Mouse (Mus musculus): Measurements from ENCODE around the gene Slc7a9. TPM values are rescaled to one million over a fixed set of nuclear protein-coding genes. Genes with fewer than 3 reads are reported as not detected.
A peak's percentile ranks its signal among the peaks of the same experiment; 100 is the strongest.

Slc7a9 gene
- total and polyA plus RNA-seq, 2 experiments from 2014 or later, result 0.20 TPM; not detected in 1

DNA sequence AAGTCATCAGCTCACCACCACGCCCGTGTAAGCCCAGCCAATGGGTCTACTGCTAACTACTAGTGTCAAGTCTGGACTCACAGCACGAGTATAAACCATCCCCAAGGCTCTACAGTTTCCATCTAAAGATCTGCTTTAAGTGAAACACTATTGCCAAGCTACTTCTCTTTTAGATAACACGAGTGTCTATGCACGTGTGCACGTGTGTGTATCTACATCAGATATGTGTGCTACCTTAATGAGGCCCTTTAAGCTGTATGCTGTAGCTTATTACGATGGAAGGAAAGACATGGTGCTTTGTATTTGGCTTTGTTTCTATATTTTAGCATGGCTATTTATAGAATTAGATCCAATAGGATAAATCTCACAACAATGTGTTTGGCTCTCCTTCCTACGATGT, 38.0 kb downstream of the Slc7a9 start:
- WGBS, result 67% methylated on average over 8 of the region's 8 CpGs
- Histone ChIP-seq H3K27me3 (ENCODE audit: control insufficient read depth, insufficient read depth, low read length) (no peaks in the 10 kb centered on the region), H3K9ac (replicated peaks; ENCODE audit: low read depth, low read length) (no peak overlapping the region), H3K4me2 (ENCODE audit: low read depth, low read length) (no peak overlapping the region), H3K27ac (ENCODE audit: low read depth) (no peak overlapping the region), H3K9me3 (replicated peaks; ENCODE audit: control insufficient read depth, low read length) (no peaks in the 10 kb centered on the region), H3K36me3 (replicated peaks; ENCODE audit: control insufficient read depth, insufficient read depth, low read length) (no peaks in the 10 kb centered on the region), H3K4me1 (ENCODE audit: control insufficient read depth, insufficient read depth) (peaks cover 22% of the 10 kb centered on the region), H3K4me3 (ENCODE audit: low read depth, low read length) (no peak overlapping the region)
- TF ChIP-seq CTCF (IDR thresholded peaks at IDR 0.05; ENCODE audit: low read depth) (no peak), EP300 (IDR thresholded peaks at IDR 0.05; ENCODE audit: low read depth) (no peak)
- no peak for DNase-seq (ENCODE audit: low spot score)
- ATAC-seq (ENCODE audit: insufficient read depth, low read depth), result no peak

DNA sequence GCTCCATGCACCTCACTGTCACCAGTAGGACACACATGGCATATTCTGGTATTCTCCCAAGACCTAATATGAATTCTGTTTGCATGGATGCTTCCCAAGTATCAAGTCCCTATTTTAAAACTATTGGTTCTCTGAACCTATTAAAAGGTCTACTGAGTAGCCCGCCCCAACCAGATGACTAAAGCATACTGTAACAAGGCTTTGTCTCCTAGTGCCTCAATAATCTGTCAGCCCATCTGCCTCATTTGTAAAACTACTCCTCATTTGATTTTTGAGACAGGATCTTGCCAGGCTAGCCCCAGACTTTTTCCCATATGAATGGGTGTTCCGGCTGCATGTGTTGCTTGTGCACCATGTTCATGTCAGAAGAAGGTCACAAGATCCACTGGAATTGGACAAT, 41.6 kb downstream of the Slc7a9 start:
- no peaks in the 10 kb centered on the region for H3K36me3 ChIP-seq (replicated peaks; ENCODE audit: control insufficient read depth, insufficient read depth, low read length)
- H3K27ac ChIP-seq (ENCODE audit: low read depth), result no peak overlapping the region
- no peak overlapping the region for H3K4me3 ChIP-seq (ENCODE audit: low read depth, low read length)
- no peak overlapping the region for H3K9ac ChIP-seq (replicated peaks; ENCODE audit: low read depth, low read length)
- DNase-seq (ENCODE audit: low spot score), result no peak
- TF ChIP-seq EP300 (IDR thresholded peaks at IDR 0.05; ENCODE audit: low read depth) (no peak), CTCF (IDR thresholded peaks at IDR 0.05; ENCODE audit: low read depth) (no peak)
- H3K9me3 ChIP-seq (replicated peaks; ENCODE audit: control insufficient read depth, low read length), result no peaks in the 10 kb centered on the region
- no peak overlapping the region for H3K4me2 ChIP-seq (ENCODE audit: low read depth, low read length)
- H3K27me3 ChIP-seq (ENCODE audit: control insufficient read depth, insufficient read depth, low read length), result no peaks in the 10 kb centered on the region
- 95% methylated on average over 2 of the region's 2 CpGs for WGBS
- ATAC-seq (ENCODE audit: insufficient read depth, low read depth), result no peak
- peaks cover 16% of the 10 kb centered on the region for H3K4me1 ChIP-seq (ENCODE audit: control insufficient read depth, insufficient read depth)

DNA sequence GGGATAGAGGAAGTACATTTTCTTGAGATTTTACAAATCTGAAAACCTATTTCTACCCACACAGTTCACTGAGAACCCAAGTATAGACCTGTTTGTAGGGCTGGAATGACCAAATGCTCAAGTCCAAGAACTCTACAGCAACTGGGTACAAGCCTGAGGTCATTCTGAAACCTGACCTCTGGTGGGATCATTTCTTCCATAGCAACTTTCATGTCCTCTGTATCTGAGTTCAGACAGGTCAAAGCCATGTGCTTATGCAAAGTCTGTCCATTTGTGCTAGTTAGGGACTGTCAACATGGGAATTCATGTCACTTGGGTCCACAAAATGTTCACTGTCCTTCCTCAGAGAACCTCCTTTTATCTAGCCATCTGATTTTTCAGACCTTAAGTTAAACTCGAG, 42.4 kb downstream of the Slc7a9 start:
- Histone ChIP-seq H3K27me3 (ENCODE audit: control insufficient read depth, insufficient read depth, low read length) (no peaks in the 10 kb centered on the region), H3K4me1 (ENCODE audit: control insufficient read depth, insufficient read depth) (peaks cover 8% of the 10 kb centered on the region; the same call in 1 of the 2 replicates), H3K9ac (replicated peaks; ENCODE audit: low read depth, low read length) (no peak overlapping the region), H3K36me3 (replicated peaks; ENCODE audit: control insufficient read depth, insufficient read depth, low read length) (no peaks in the 10 kb centered on the region), H3K4me2 (ENCODE audit: low read depth, low read length) (no peak overlapping the region), H3K9me3 (replicated peaks; ENCODE audit: control insufficient read depth, low read length) (no peaks in the 10 kb centered on the region), H3K27ac (ENCODE audit: low read depth) (no peak overlapping the region), H3K4me3 (ENCODE audit: low read depth, low read length) (no peak overlapping the region)
- ATAC-seq (ENCODE audit: insufficient read depth, low read depth) (no peak), DNase-seq (ENCODE audit: low spot score) (no peak)
- TF ChIP-seq EP300 (IDR thresholded peaks at IDR 0.05; ENCODE audit: low read depth) (no peak), CTCF (IDR thresholded peaks at IDR 0.05; ENCODE audit: low read depth) (no peak)
- 64% methylated on average over 1 of the region's 1 CpGs for WGBS

DNA sequence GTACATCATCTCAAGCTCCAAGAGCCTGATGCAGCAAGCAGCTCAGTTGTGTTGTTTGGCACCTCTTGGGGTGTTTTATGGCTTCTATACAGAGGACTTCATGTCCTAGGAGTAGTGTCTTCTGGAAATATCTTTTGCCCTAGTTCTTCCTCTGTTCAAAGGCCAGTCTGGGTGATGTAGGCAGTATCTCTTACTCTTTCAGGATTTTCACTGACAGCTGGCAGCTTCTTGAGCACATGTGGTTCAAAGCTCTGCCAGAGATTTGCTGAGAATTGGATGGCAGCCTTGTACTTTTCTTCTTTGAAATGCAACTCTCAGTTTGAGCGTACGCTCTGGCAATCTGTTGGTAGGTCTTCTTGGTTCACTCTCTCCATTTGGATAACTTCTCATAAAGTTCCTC, 48.9 kb downstream of the Slc7a9 start:
- H3K36me3 ChIP-seq (replicated peaks; ENCODE audit: control insufficient read depth, insufficient read depth, low read length), result no peaks in the 10 kb centered on the region
- H3K4me3 ChIP-seq (ENCODE audit: low read depth, low read length), result no peak overlapping the region
- H3K4me1 ChIP-seq (ENCODE audit: control insufficient read depth, insufficient read depth), result no peaks in the 10 kb centered on the region
- H3K9ac ChIP-seq (replicated peaks; ENCODE audit: low read depth, low read length), result no peak overlapping the region
- WGBS, result 89% methylated on average over 2 of the region's 2 CpGs
- no peaks in the 10 kb centered on the region for H3K9me3 ChIP-seq (replicated peaks; ENCODE audit: control insufficient read depth, low read length)
- H3K27me3 ChIP-seq (ENCODE audit: control insufficient read depth, insufficient read depth, low read length), result no peaks in the 10 kb centered on the region
- no peak overlapping the region for H3K4me2 ChIP-seq (ENCODE audit: low read depth, low read length)
- DNase-seq (ENCODE audit: low spot score) (no peak), ATAC-seq (ENCODE audit: insufficient read depth, low read depth) (no peak)
- no peak overlapping the region for H3K27ac ChIP-seq (ENCODE audit: low read depth)
- TF ChIP-seq CTCF (IDR thresholded peaks at IDR 0.05; ENCODE audit: low read depth) (no peak), EP300 (IDR thresholded peaks at IDR 0.05; ENCODE audit: low read depth) (no peak)

DNA sequence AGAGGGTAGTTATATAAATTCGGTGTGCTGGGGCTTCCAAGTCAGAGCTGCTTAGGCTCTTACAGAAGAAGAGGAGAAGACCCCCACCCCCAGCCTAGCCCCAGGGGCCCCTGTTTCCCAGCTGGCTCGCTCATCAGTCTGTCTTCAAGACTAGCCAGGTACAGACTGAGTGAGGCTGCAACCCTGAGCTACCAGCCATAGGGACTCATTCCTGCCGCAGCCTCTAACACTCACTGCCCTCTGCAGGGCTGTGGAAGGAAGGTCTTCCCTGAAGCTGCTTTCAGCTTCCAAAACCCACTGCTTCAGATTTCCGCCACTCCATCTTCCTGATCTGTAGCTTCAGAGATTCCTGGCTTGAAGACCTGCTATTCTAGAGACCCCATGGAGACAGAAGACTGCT, 53.4 kb downstream of the Slc7a9 start:
- Histone ChIP-seq H3K4me3 (ENCODE audit: low read depth, low read length) (no peak overlapping the region), H3K27me3 (ENCODE audit: control insufficient read depth, insufficient read depth, low read length) (no peaks in the 10 kb centered on the region), H3K4me1 (ENCODE audit: control insufficient read depth, insufficient read depth) (no peaks in the 10 kb centered on the region), H3K4me2 (ENCODE audit: low read depth, low read length) (no peak overlapping the region), H3K27ac (ENCODE audit: low read depth) (no peak overlapping the region), H3K9me3 (replicated peaks; ENCODE audit: control insufficient read depth, low read length) (no peaks in the 10 kb centered on the region), H3K36me3 (replicated peaks; ENCODE audit: control insufficient read depth, insufficient read depth, low read length) (no peaks in the 10 kb centered on the region), H3K9ac (replicated peaks; ENCODE audit: low read depth, low read length) (no peak overlapping the region)
- peak; percentile 77 for ATAC-seq (ENCODE audit: insufficient read depth, low read depth)
- 21% methylated on average over 4 of the region's 4 CpGs for WGBS
- peak; percentile 36 for DNase-seq (ENCODE audit: low spot score)
- no peak for TF ChIP-seq EP300 (IDR thresholded peaks at IDR 0.05; ENCODE audit: low read depth)
- peak; percentile 63 for TF ChIP-seq CTCF (IDR thresholded peaks at IDR 0.05; ENCODE audit: low read depth)

Other genes starting within 250 kb of the Slc7a9 start
- gene Lrp3, start 233.3 kb upstream of the Slc7a9 start, total RNA-seq (2014; rRNA removed; ENCODE audit: low replicate concordance), result 3.3 and 3.5 TPM in 2 replicates
- gene Lrp3, start 233.3 kb upstream of the Slc7a9 start, polyA plus RNA-seq (2015; fragmentation: Nextera tagmentation; extraction: Ambion mirVana), result 1.3 and 1.4 TPM in 2 replicates
- gene Gpatch1, start 130.4 kb upstream of the Slc7a9 start, total RNA-seq (2014; rRNA removed; ENCODE audit: low replicate concordance), result 2.1 and 3.6 TPM in 2 replicates
- gene Gpatch1, start 130.4 kb upstream of the Slc7a9 start, polyA plus RNA-seq (2015; fragmentation: Nextera tagmentation; extraction: Ambion mirVana), result 9.5 and 10.1 TPM in 2 replicates
- 4.8 and 6.1 TPM in 2 replicates for gene Rhpn2, start 114.6 kb upstream of the Slc7a9 start, total RNA-seq (2014; rRNA removed; ENCODE audit: low replicate concordance)
- 4.0 and 4.3 TPM in 2 replicates for gene Rhpn2, start 114.6 kb upstream of the Slc7a9 start, polyA plus RNA-seq (2015; fragmentation: Nextera tagmentation; extraction: Ambion mirVana)
- 1.7 and 10.3 TPM in 2 replicates for gene Faap24, start 52.0 kb upstream of the Slc7a9 start, total RNA-seq (2014; rRNA removed; ENCODE audit: low replicate concordance)
- 8.2 and 8.7 TPM in 2 replicates for gene Faap24, start 52.0 kb upstream of the Slc7a9 start, polyA plus RNA-seq (2015; fragmentation: Nextera tagmentation; extraction: Ambion mirVana)
- 8.6 and 34.4 TPM in 2 replicates for gene Cep89, start 51.8 kb upstream of the Slc7a9 start, total RNA-seq (2014; rRNA removed; ENCODE audit: low replicate concordance)
- 21.6 and 22.7 TPM in 2 replicates for gene Cep89, start 51.8 kb upstream of the Slc7a9 start, polyA plus RNA-seq (2015; fragmentation: Nextera tagmentation; extraction: Ambion mirVana)
- gene Tdrd12, start 88.9 kb downstream of the Slc7a9 start, total RNA-seq (2014; rRNA removed; ENCODE audit: low replicate concordance), result not detected in 2 replicates
- gene Tdrd12, start 88.9 kb downstream of the Slc7a9 start, polyA plus RNA-seq (2015; fragmentation: Nextera tagmentation; extraction: Ambion mirVana), result 1.4 and 1.5 TPM in 2 replicates
- 75.2 and 76.6 TPM in 2 replicates for gene Nudt19, start 107.5 kb downstream of the Slc7a9 start, total RNA-seq (2014; rRNA removed; ENCODE audit: low replicate concordance)
- gene Nudt19, start 107.5 kb downstream of the Slc7a9 start, polyA plus RNA-seq (2015; fragmentation: Nextera tagmentation; extraction: Ambion mirVana), result 133 and 136 TPM in 2 replicates
- under 0.01 TPM in 1 of 2 replicates, not detected in the other for gene Rgs9bp, start 136.8 kb downstream of the Slc7a9 start, total RNA-seq (2014; rRNA removed; ENCODE audit: low replicate concordance)
- gene Rgs9bp, start 136.8 kb downstream of the Slc7a9 start, polyA plus RNA-seq (2015; fragmentation: Nextera tagmentation; extraction: Ambion mirVana), result 0.04 and 0.07 TPM in 2 replicates
- gene Ankrd27, start 137.4 kb downstream of the Slc7a9 start, total RNA-seq (2014; rRNA removed; ENCODE audit: low replicate concordance), result 9.5 and 19.3 TPM in 2 replicates
- 8.9 and 9.6 TPM in 2 replicates for gene Ankrd27, start 137.4 kb downstream of the Slc7a9 start, polyA plus RNA-seq (2015; fragmentation: Nextera tagmentation; extraction: Ambion mirVana)
- gene Pdcd5, start 198.7 kb downstream of the Slc7a9 start, total RNA-seq (2014; rRNA removed; ENCODE audit: low replicate concordance), result 24.5 and 45.6 TPM in 2 replicates
- gene Pdcd5, start 198.7 kb downstream of the Slc7a9 start, polyA plus RNA-seq (2015; fragmentation: Nextera tagmentation; extraction: Ambion mirVana), result 278 TPM in 2 replicates